Mouse (Mus musculus) frontal cortex, adult (tissue): ENCODE results near the gene Cyp2c66.
"Not testable (repeated sequence)": the region's sequence is repeated elsewhere in the genome, so short reads cannot be mapped to it uniquely, and the experiment has no call there.

ENCODE experiments used
- ATAC-seq: cut with Nextera tagmentation; 2 replicates; pipeline ENCODE4 v1.9.2; 2017; ENCODE audit warnings: mild to moderate bottlenecking, moderate library complexity, mixed read lengths; ENCODE audit not compliant: low TSS enrichment

Cyp2c66 gene

GRCm38 (mm10) chr19:39113644-39114043 is at the start of gene Cyp2c66:
Gene Cyp2c66, plus strand, starts transcription at chr19:39113898.
- no peak for ATAC-seq

GRCm38 (mm10) chr19:39098779-39099178 is 14.9 kb upstream of the Cyp2c66 start:
- not testable (repeated sequence) for ATAC-seq

- not testable (repeated sequence) for ATAC-seq
These were observed 43.1 kb downstream of the Cyp2c66 start for GRCm38 (mm10) chr19:39156836-39157235.
